ENCODE assay signal across 19 mouse cellular contexts in genomic region chr1:149405367-149405766, GRCm38 (mm10).
DNase-seq lines count a peak whose midpoint lies in the region; ATAC-seq lines count a peak whose summit lies in the region.
"Had no signal": no experiment of that assay in that cellular context is flagged by ENCODE, and none has a peak within 500 bp of the region (broad histone marks: within the 10 kb centered on the region; RNA-seq: fewer than 3 reads in every experiment).

No protein-coding gene starts in this region.

- no peaks in the 10 kb centered on the region for H3K4me1 ChIP-seq in forebrain, embryonic 13.5 days
- no peaks in the 10 kb centered on the region for H3K4me1 ChIP-seq in forebrain, embryonic 10.5 days
- H3K4me1 ChIP-seq in neural tube, embryonic 12.5 days = no peaks in the 10 kb centered on the region
- no peaks in the 10 kb centered on the region for H3K4me1 ChIP-seq in neural tube, embryonic 15.5 days
- no peaks in the 10 kb centered on the region for H3K4me1 ChIP-seq in hindbrain, embryonic 16.5 days (ENCODE audit: control insufficient read depth, insufficient read depth, low read depth, low read length)

- no peak overlapping the region for H3K9ac ChIP-seq in forebrain, embryonic 13.5 days
- no peak overlapping the region for H3K9ac ChIP-seq in neural tube, embryonic 12.5 days
- H3K9ac ChIP-seq in neural tube, embryonic 15.5 days (replicated peaks) = no peak overlapping the region
- no peak overlapping the region for H3K9ac ChIP-seq in hindbrain, embryonic 16.5 days (ENCODE audit: low read depth, low read length)

- peak; percentile 77 for ATAC-seq in forebrain, embryonic 13.5 days
- peak; percentile 72 for ATAC-seq in neural tube, embryonic 12.5 days (ENCODE audit: low FRiP score, low read depth)
- ATAC-seq in neural tube, embryonic 15.5 days (ENCODE audit: low FRiP score) = no peak
- peak; percentile 58; the same call in 1 of the 2 replicates for ATAC-seq in hindbrain, embryonic 16.5 days
- ATAC-seq in inflammation-experienced regulatory T-cells, adult 6 months = no peak

- no peak overlapping the region for H3K27ac ChIP-seq in forebrain, embryonic 13.5 days
- H3K27ac ChIP-seq in forebrain, embryonic 10.5 days = no peak overlapping the region
- no peak overlapping the region for H3K27ac ChIP-seq in neural tube, embryonic 12.5 days
- no peak overlapping the region for H3K27ac ChIP-seq in neural tube, embryonic 15.5 days (replicated peaks)
- H3K27ac ChIP-seq in hindbrain, embryonic 16.5 days (ENCODE audit: low read depth, low read length) = no peak overlapping the region
- H3K27ac ChIP-seq: macrophage had no signal

- no peak overlapping the region for H3K4me2 ChIP-seq in forebrain, embryonic 13.5 days
- H3K4me2 ChIP-seq in neural tube, embryonic 12.5 days (replicated peaks) = no peak overlapping the region
- no peak overlapping the region for H3K4me2 ChIP-seq in neural tube, embryonic 15.5 days
- no peak overlapping the region for H3K4me2 ChIP-seq in hindbrain, embryonic 16.5 days (ENCODE audit: low read length)

- no peak for DNase-seq in forebrain, embryonic 10.5 days (ENCODE audit: extremely low spot score, low spot score)
- DNase-seq in retina, postnatal 1 day = peak; percentile 7
- no peak for DNase-seq in layer of hippocampus, postnatal 10 days (ENCODE audit: low spot score in 2 of 2)
- DNase-seq: adrenal gland, postnatal 10 days; cerebellum, adult 9-11 months; gastrocnemius, postnatal 10 days; heart, adult 18-20 months; heart, postnatal 4 days; kidney, adult 11 months; kidney, postnatal 14 days; lung, adult 18-20 months; right cerebral cortex, postnatal 14 days; thymus, postnatal 25 days had no signal

- no peaks in the 10 kb centered on the region for H3K36me3 ChIP-seq in forebrain, embryonic 13.5 days (ENCODE audit: poor library complexity, severe bottlenecking)
- no peaks in the 10 kb centered on the region for H3K36me3 ChIP-seq in forebrain, embryonic 10.5 days (replicated peaks)
- no peaks in the 10 kb centered on the region for H3K36me3 ChIP-seq in neural tube, embryonic 12.5 days
- H3K36me3 ChIP-seq in neural tube, embryonic 15.5 days = no peaks in the 10 kb centered on the region
- H3K36me3 ChIP-seq in hindbrain, embryonic 16.5 days (ENCODE audit: control insufficient read depth, insufficient read depth, low read length) = no peaks in the 10 kb centered on the region

- H3K4me3 ChIP-seq in forebrain, embryonic 13.5 days = no peak overlapping the region
- H3K4me3 ChIP-seq in forebrain, embryonic 10.5 days = no peak overlapping the region
- no peak overlapping the region for H3K4me3 ChIP-seq in neural tube, embryonic 12.5 days
- no peak overlapping the region for H3K4me3 ChIP-seq in neural tube, embryonic 15.5 days (replicated peaks)
- no peak overlapping the region for H3K4me3 ChIP-seq in hindbrain, embryonic 16.5 days (ENCODE audit: low read length)

- no peaks in the 10 kb centered on the region for H3K27me3 ChIP-seq in forebrain, embryonic 13.5 days
- no peaks in the 10 kb centered on the region for H3K27me3 ChIP-seq in forebrain, embryonic 10.5 days (ENCODE audit: poor library complexity, severe bottlenecking)
- no peaks in the 10 kb centered on the region for H3K27me3 ChIP-seq in neural tube, embryonic 12.5 days (replicated peaks)
- H3K27me3 ChIP-seq in neural tube, embryonic 15.5 days (replicated peaks) = no peaks in the 10 kb centered on the region
- H3K27me3 ChIP-seq in hindbrain, embryonic 16.5 days (replicated peaks; ENCODE audit: control insufficient read depth, insufficient read depth, low read length) = no peaks in the 10 kb centered on the region

- no peaks in the 10 kb centered on the region for H3K9me3 ChIP-seq in forebrain, embryonic 13.5 days (replicated peaks)
- H3K9me3 ChIP-seq in forebrain, embryonic 10.5 days = no peaks in the 10 kb centered on the region
- no peaks in the 10 kb centered on the region for H3K9me3 ChIP-seq in neural tube, embryonic 12.5 days
- no peaks in the 10 kb centered on the region for H3K9me3 ChIP-seq in neural tube, embryonic 15.5 days (replicated peaks)
- H3K9me3 ChIP-seq in hindbrain, embryonic 16.5 days (ENCODE audit: control insufficient read depth, low read length) = no peaks in the 10 kb centered on the region

- WGBS in forebrain, embryonic 13.5 days = 45% methylated on average over 1 of the region's 1 CpGs
- 80% methylated on average over 1 of the region's 1 CpGs for WGBS in forebrain, embryonic 10.5 days
- 30% methylated on average over 1 of the region's 1 CpGs for WGBS in neural tube, embryonic 12.5 days
- 30% methylated on average over 1 of the region's 1 CpGs for WGBS in neural tube, embryonic 15.5 days
- 17% methylated on average over 1 of the region's 1 CpGs for WGBS in hindbrain, embryonic 16.5 days

Comparison
In these comparisons a context has a peak if more than half of its experiments do, and no peak if none do; other contexts are left out.
1. ATAC-seq: peak in forebrain, embryonic 13.5 days (single experiment), neural tube, embryonic 12.5 days (single experiment) and hindbrain, embryonic 16.5 days (single experiment); none in neural tube, embryonic 15.5 days (single experiment) and inflammation-experienced regulatory T-cells, adult 6 months (single experiment).